Mouse (Mus musculus) kidney, adult 9 months (tissue): Measurements from ENCODE around the gene Vps11.
"Not testable (repeated sequence)": the region's sequence is repeated elsewhere in the genome, so short reads cannot be mapped to it uniquely, and the experiment has no call there.

Source experiments
- DNase-seq: peaks from one replicate; pipeline ENCODE4 v3.0.0; 2022

Gene Vps11

GRCm38 (mm10) chr9:44373386-44373785 is 11.9 kb upstream of the Vps11 start:
- no peak for DNase-seq

DNA sequence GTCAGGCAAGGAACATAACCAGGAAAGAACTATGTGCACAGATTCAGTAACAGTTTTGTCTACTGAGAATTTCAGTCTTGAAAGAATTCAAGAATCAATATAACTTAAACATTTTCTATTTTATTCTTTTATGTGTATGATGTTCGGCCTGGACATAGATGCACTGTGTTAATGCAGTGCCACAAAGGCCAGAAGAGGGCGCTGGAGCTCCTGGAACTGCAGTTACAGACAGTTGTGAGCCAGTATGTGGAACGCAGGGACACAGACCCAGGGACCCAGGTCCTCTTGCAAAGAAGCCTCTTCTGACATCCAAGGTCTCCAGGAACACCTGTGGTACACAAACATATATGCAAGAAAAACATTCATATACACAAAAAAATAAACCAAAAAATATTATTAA is 3.0 kb upstream of the Vps11 start:
- DNase-seq, result peak; percentile 62

DNA sequence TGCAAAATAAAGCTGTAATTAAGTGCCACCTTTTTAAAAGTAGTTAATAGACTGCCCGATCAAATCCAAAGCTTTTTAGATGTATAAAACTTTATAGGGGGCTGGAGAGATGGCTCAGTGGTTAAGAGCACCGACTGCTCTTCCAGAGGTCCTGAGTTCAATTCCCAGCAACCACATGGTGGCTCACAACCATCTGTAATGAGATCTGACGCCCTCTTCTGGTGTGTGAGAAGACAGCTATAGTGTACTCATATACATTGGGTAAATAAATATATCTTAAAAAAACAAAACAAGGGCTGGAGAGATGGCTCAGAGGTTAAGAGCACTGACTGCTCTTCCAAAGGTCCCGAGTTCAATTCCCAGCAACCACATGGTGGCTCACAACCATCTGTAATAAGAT is 461 bp upstream of the Vps11 start:
- DNase-seq, result not testable (repeated sequence)

DNA sequence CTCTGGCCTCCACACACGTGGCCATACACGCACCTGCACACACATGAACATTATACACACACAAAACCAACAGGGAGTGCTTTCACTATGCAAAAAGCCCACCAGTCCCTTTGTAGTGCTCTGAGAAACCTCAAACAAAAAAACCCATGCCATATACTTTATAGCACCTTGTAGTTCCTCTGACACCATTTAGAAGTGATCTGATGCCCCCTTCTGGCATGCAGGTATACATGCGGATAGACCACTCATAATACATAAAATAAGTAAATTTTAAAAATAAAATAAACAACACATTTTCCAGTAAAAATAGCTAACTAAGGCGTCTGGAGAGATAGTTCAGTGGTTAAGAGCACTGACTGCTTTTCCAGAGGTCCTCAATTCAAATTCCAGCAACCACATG is 4.3 kb downstream of the Vps11 start:
- no peak for DNase-seq

- DNase-seq, result no peak
Observed at GRCm38 (mm10) chr9:44353142-44353541, 8.3 kb downstream of the Vps11 start.

- no peak for DNase-seq
Observed at GRCm38 (mm10) chr9:44352337-44352736, 9.1 kb downstream of the Vps11 start.

DNA sequence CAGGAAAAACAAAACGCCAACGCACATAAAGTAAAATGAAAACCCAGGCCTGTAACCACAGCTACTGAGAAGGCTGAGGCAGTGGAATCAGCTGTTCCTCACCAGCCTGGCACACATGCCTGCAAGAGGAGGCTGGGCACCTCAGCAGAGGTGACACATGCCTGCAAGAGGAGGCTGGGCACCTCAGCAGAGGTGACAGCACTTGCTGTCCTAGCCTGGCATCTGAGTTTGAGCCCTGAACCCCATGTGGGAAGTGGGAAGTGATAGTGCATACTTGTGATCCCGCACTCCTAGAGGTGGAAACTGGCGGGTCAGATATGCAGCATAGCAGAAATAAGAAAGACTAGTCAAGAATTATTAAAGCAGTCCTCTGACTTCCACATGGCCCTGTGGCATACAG is 10.1 kb downstream of the Vps11 start:
- no peak for DNase-seq

DNA sequence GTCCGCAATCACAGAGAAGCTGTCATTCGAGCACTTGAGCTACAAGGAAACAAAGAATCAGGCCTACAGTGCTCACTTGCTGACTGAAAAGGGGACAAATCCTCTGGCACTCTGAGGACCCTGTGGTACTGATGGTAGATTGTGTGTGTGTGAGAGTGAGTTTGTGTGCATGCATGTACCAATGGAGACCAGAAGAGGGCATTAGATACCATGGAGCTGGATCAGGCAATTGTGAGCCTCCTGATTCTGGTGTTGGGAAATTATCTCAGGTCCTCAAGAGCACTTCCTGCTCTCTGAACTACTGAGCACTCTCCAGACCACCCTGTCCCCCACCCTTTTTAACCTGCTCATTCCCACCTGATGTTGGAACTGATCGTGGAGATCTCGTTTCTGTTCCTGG is 12.9 kb downstream of the Vps11 start:
- DNase-seq, result no peak

DNA sequence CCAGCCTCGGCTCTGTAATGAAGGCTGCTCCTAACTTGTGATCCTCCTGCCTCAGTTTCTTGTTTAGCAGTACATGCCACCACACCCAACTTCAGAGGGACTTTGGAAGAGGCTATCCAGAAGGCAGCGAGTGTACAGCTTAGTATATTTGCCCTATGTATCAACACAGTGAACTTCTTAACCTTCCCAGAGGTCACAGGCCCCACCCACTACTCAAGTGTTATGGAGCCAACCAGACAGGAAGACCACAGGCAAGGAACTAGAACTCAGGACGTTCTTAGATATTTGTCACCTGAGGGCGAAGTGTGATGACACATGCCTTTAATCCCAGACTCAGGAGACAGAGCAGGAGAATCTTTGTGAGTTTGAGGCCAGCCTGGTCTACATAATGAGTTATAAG is 13.8 kb downstream of the Vps11 start:
- no peak for DNase-seq

DNA sequence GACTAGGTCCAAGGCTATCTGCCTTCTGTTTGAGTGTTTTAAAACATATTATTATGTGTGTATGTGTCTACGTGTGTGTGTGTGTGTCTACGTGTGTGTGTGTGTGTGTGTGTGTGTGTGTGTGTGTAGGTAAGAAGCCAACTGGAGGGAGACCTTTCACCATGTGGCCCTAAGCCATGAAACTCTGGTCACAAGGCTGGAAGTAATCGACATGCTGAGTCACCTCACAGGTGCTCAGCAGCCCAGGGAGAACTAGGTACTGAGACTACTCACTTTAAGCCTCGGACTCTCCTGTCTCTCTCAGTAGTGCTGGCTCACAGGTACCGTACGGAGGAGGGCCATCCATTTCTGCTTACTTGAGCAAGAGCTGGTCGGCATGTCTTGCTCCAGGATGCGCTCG is 14.3 kb downstream of the Vps11 start:
- DNase-seq, result no peak

GRCm38 (mm10) chr9:44345570-44346433 is 15.7 kb downstream of the Vps11 start:
- no peak for DNase-seq

DNA sequence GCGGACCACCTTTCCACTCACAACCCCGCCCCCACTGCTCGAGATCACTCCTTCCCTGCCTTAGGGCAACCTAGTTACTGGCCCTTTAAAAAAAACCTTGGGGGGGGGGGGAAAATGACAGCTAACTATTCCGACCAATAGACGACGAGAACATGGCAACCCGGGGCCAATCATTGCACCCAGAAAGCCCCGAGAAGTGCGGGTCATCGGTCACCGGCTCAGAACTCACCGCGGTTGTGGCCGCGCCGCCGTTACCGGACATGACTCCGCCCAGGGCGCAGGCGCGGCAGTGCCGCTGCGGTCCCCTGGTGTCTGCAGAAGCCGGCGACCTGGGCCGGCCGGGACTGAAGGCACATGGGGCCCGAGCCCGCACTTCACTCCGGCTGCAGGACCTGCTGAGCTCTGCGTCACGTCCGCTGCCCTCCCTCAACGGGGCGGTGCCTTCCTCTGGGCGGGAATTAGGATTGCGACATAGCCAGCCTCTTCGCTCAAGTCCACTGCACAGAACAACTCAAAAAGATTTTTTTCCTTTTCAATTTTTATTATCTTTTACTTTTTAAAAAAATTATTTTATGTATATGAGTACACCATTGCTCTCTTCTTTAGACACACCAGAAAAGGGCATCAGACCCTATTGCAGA is 17.6 kb downstream of the Vps11 start, which contains the start of gene Hmbs:
Gene Hmbs, minus strand, starts transcription at position 448 of the 641 bp plus-strand sequence.
- DNase-seq, result peak; percentile 94

DNA sequence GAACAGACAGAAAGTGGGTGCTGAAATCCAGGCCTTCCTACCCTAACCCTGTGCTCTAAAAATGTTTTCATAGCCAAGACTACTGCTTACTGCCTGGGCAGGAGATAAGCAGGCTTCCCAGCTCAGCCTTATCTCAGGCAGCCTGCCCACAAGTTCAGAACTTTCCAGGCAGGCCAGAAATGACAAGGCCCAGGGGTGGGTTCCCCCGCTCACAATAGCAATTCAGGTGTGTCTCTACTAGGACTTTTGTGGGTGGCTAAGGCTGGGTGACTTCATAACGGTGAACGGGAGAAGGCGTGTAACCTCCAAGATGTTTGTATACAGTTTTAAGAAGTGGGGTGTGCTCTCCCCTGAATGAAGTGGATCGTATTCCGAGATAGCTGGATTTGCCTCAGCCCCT is 18.2 kb downstream of the Vps11 start:
- DNase-seq, result no peak

GRCm38 (mm10) chr9:44342605-44343004 is 18.9 kb downstream of the Vps11 start:
- no peak for DNase-seq

DNA sequence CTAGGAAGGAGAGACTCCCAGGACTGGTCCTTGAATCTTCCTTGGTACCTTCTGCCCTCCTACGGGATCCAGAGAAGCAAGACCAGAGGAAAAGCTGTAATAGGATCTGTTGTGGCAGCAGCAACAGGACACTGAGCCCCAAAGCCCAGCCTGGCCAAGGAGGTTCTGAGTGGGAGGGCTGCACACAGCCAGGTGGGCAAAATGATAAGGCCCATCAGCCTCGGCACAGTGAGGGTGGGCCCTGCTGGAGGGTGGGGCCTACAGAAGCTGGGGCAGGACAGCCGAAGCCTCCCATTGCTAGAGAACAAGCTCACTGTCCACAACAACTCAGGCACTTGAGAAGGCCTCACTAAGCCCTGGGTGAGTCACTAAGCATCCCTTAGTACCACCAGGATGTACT is 19.3 kb downstream of the Vps11 start:
- no peak for DNase-seq

- DNase-seq, result no peak
Observed at GRCm38 (mm10) chr9:44341487-44341886, 20.0 kb downstream of the Vps11 start.

DNA sequence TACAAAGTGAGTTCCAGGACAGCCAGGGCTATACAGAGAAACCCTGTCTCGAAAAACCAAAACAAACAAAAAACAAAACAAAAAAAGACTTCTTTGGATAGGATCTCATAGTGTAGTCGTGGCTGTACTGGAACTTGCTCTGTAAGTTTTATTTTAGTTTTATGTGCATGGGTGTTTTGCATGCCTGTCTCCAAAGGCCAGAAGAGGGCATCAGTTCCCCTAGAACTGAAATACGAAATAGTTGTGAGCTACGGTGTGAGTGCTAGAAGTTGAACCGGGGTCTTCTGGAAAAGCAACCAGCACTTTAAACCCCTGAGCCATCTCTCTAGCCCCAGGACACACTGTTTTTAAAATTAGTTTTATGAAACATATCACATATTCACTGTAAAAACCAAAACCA is 22.9 kb downstream of the Vps11 start:
- DNase-seq, result no peak

- no peak for DNase-seq
Observed at GRCm38 (mm10) chr9:44337436-44338169, 23.9 kb downstream of the Vps11 start.

DNA sequence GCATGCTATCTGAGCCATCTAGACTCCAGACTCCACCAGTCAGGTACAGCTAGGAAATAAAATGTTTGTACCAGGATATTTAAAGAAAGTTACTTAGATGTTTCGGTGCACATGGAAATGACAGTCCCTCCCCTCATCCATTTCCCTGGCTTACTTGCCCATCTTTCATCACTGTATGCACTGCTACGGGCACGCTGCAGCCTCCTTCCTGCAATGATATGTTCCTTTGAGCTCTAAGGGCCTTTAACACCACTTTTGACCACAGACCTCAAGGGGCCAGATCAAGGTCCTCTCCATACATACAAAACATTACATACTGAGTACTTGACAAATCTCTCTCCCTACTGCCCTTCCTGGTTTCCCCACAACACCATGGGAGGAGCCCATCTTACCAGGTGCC is 24.5 kb downstream of the Vps11 start:
- no peak for DNase-seq

- not testable (repeated sequence) for DNase-seq
Observed at GRCm38 (mm10) chr9:44336513-44336912, 25.0 kb downstream of the Vps11 start.

DNA sequence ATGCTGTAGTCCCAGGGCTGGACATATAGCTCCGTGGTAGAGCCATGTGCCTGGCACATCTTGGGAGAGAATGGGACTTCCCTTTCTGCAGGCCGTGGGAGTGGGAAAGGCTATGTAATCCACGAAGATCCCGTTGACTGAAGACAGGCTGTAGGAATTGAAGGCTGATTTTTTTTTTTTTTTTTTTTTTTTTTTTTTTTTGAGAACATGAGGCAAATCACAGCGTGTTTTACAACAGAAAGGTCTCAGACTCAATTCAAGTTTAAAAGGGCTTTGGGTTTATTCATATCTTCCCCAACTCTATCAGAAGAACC is 25.4 kb downstream of the Vps11 start:
- DNase-seq, result no peak

- DNase-seq, result no peak
Observed at GRCm38 (mm10) chr9:44335331-44336092, 26.0 kb downstream of the Vps11 start.
